Mouse (Mus musculus) ES-E14 (cell line): ENCODE measurements at regions not wholly inside any gene's neighbourhood (a gene's known extent, or its start where the extent isn't known, plus 50 kb on each side); places are given as distances from the start of the nearest gene placed in this dataset.

ENCODE experiments used
- DNase-seq: peaks from one replicate; pipeline ENCODE4 v3.0.0-alpha.2; 2013; ENCODE audit warnings: low read depth, low spot score
- H3K27ac ChIP-seq: 2 replicates; pipeline ENCODE4 v1.5.1; 2012; ENCODE audit warnings: low read depth, mild to moderate bottlenecking, low read length, moderate library complexity, mixed read lengths; ENCODE audit not compliant: poor library complexity, insufficient read depth, severe bottlenecking
- H3K36me3 ChIP-seq: 2 replicates; pipeline ENCODE4 v1.6.1; 2012; ENCODE audit warnings: mild to moderate bottlenecking, low read length, moderate library complexity, mixed read lengths; ENCODE audit not compliant: control insufficient read depth, poor library complexity, insufficient read depth, severe bottlenecking
- H3K4me1 ChIP-seq, 2 experiments: fragments of 150-350 bp in 1 of 2; sonication (generic) in 1 of 2; 2 replicates each; pipeline ENCODE4 v1.6.1; 2012; ENCODE audit warnings: low read length in 2 of 2, mild to moderate bottlenecking in 1 of 2, mixed read lengths in 1 of 2; ENCODE audit not compliant: control insufficient read depth in 2 of 2, insufficient read depth in 2 of 2, poor library complexity in 1 of 2
- H3K4me3 ChIP-seq, 2 experiments: fragments of 150-350 bp in 1 of 2; sonication (generic) in 1 of 2; 2 replicates each; pipeline ENCODE4 v1.5.1; 2012; ENCODE audit warnings: low read length in 2 of 2, low read depth in 1 of 2, mild to moderate bottlenecking in 1 of 2, mixed read lengths in 1 of 2; ENCODE audit not compliant: insufficient read depth in 1 of 2, poor library complexity in 1 of 2, severe bottlenecking in 1 of 2
- H3K9ac ChIP-seq: 2 replicates; pipeline ENCODE4 v1.6.1; 2012; ENCODE audit warnings: low read depth, mild to moderate bottlenecking, low read length, mixed read lengths; ENCODE audit not compliant: poor library complexity, insufficient read depth, severe bottlenecking
- H3K9me3 ChIP-seq: fragments of 150-350 bp; sonication (generic); 2 replicates; pipeline ENCODE4 v1.6.1; 2012; ENCODE audit warnings: low read depth, mild to moderate bottlenecking, low read length; ENCODE audit not compliant: control insufficient read depth, insufficient read depth
- CHD2 ChIP-seq: IDR thresholded peaks from 2 replicates; pipeline ENCODE4 v1.6.1; 2014; ENCODE audit warnings: mild to moderate bottlenecking, low read depth, low read length, inconsistent platforms
- HCFC1 ChIP-seq: IDR thresholded peaks from 2 replicates; pipeline ENCODE4 v1.6.1; 2012; ENCODE audit warnings: low read length, inconsistent platforms, borderline replicate concordance; ENCODE audit not compliant: insufficient read depth
- MAFK ChIP-seq: IDR thresholded peaks from 2 replicates; pipeline ENCODE4 v1.6.1; 2014; ENCODE audit warnings: mild to moderate bottlenecking, low read depth, low read length, inconsistent platforms; ENCODE audit not compliant: insufficient read depth
- ZC3H11A ChIP-seq: IDR thresholded peaks from 2 replicates; pipeline ENCODE4 v1.6.1; 2012; ENCODE audit warnings: low read depth, mild to moderate bottlenecking, inconsistent platforms, low read length, borderline replicate concordance
- ZNF384 ChIP-seq: IDR thresholded peaks from 2 replicates; pipeline ENCODE4 v1.6.1; 2012; ENCODE audit warnings: low read depth, low read length, inconsistent platforms
- in situ Hi-C, 2 experiments: fragments of 600-800 bp; cut with MboI; formaldehyde crosslinking; loops; one replicate each; pipeline ENCODE4 v1.15.1; 2025; ENCODE audit warnings: low sequenced_read_pairs in 2 of 2, inconsistent platforms in 1 of 2; ENCODE audit not compliant: unreplicated experiment in 2 of 2

GRCm38 (mm10) chr8:87197867-87198536 lies 274.4 kb downstream of the Cbln1 start:
- H3K27ac ChIP-seq: no peak overlapping the region

GRCm38 (mm10) chr8:87197000-87197399 lies 275.4 kb downstream of the Cbln1 start:
- H3K9me3 ChIP-seq: no peaks in the 10 kb centered on the region
- TF ChIP-seq MAFK (no peak), CHD2 (no peak), HCFC1 (no peak), ZNF384 (no peak), ZC3H11A (no peak)
- no peaks in the 10 kb centered on the region for H3K36me3 ChIP-seq
- in situ Hi-C loops: no loop called here
- no peak overlapping the region for H3K27ac ChIP-seq
- H3K9ac ChIP-seq: no peak overlapping the region
- DNase-seq: no peak
- no peak overlapping the region for H3K4me3 ChIP-seq
- peaks cover 0 to 3% of the 10 kb centered on the region in 2 experiments; a peak in 1 of 4 replicates for H3K4me1 ChIP-seq

More at GRCm38 (mm10) chr8:87197867-87198536, 274.4 kb downstream of the Cbln1 start:
- no peaks in the 10 kb centered on the region for H3K36me3 ChIP-seq
- TF ChIP-seq CHD2 (no peak), HCFC1 (no peak), MAFK (no peak), ZC3H11A (no peak), ZNF384 (no peak)
- H3K9me3 ChIP-seq: no peaks in the 10 kb centered on the region
- in situ Hi-C loops: no loop called here
- no peak overlapping the region for H3K9ac ChIP-seq
- no peak overlapping the region for H3K4me3 ChIP-seq
- H3K4me1 ChIP-seq: peaks cover 0 to 3% of the 10 kb centered on the region in 2 experiments; a peak in 1 of 4 replicates
- no peak for DNase-seq

- H3K27ac ChIP-seq: no peak overlapping the region
- H3K36me3 ChIP-seq: no peaks in the 10 kb centered on the region
- in situ Hi-C loops: no loop called here
- H3K9ac ChIP-seq: no peak overlapping the region
- TF ChIP-seq ZNF384 (no peak), MAFK (no peak), HCFC1 (no peak), ZC3H11A (no peak), CHD2 (no peak)
- peaks cover 0 to 3% of the 10 kb centered on the region in 2 experiments; a peak in 1 of 4 replicates for H3K4me1 ChIP-seq
- DNase-seq: no peak
- no peak overlapping the region for H3K4me3 ChIP-seq
- no peaks in the 10 kb centered on the region for H3K9me3 ChIP-seq
Observed at GRCm38 (mm10) chr8:87196050-87196449, 276.4 kb downstream of the Cbln1 start.

- Histone ChIP-seq H3K27ac (no peak overlapping the region), H3K9ac (no peak overlapping the region), H3K4me1 (no peaks in the 10 kb centered on the region), H3K9me3 (no peaks in the 10 kb centered on the region), H3K36me3 (no peaks in the 10 kb centered on the region), H3K4me3 (no peak overlapping the region)
- in situ Hi-C loops: no loop called here
- no peak for DNase-seq
- TF ChIP-seq ZC3H11A (no peak), HCFC1 (no peak), MAFK (no peak), ZNF384 (no peak), CHD2 (no peak)
Observed at GRCm38 (mm10) chr8:87189791-87190385, 282.5 kb downstream of the Cbln1 start.
